Mouse (Mus musculus): ENCODE results near the gene Pllp. TPM values are rescaled to one million over a fixed set of nuclear protein-coding genes. Genes with fewer than 3 reads are reported as not detected.

The Pllp gene
- polyA plus RNA-seq, 1 experiment from 2014 or later: 79.4 TPM

DNA sequence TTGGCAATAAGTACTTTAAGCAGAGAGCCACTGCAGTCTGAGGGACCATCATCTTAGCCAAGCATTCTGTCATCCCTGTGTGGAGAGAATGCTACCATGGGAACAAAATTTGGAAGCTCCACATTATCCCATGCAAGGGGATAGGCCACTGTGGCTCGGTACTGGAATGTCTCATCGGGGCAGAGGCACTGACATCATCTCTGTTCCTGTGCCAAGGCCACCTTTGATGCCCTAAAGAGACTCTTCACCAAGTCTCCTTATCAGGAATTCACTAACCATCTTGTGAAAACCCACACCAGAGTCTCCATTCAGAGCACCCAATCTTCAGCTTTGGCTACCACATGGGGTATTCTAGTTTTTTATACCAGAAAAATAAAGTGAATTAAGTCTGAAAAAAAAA is 54.9 kb downstream of the Pllp start:
- Histone ChIP-seq H3K4me3 (replicated peaks) (no peak overlapping the region), H3K4me1 (no peaks in the 10 kb centered on the region), H3K9me3 (no peaks in the 10 kb centered on the region), H3K36me3 (peaks cover 35% of the 10 kb centered on the region), H3K4me2 (no peak overlapping the region), H3K27ac (no peak overlapping the region), H3K9ac (no peak overlapping the region), H3K27me3 (replicated peaks) (no peaks in the 10 kb centered on the region)
- ATAC-seq (ENCODE audit: insufficient read depth, low FRiP score, low read depth): no peak
- 99% methylated on average over 2 of the region's 2 CpGs for WGBS

- no peak overlapping the region for H3K4me2 ChIP-seq
- no peak overlapping the region for H3K27ac ChIP-seq
- H3K9me3 ChIP-seq: no peaks in the 10 kb centered on the region
- H3K4me1 ChIP-seq: no peaks in the 10 kb centered on the region
- H3K9ac ChIP-seq: no peak overlapping the region
- peaks cover 23% of the 10 kb centered on the region for H3K36me3 ChIP-seq
- no peaks in the 10 kb centered on the region for H3K27me3 ChIP-seq (replicated peaks)
- H3K4me3 ChIP-seq (replicated peaks): no peak overlapping the region
- peak; percentile 60; the same call in 1 of the 2 replicates for ATAC-seq (ENCODE audit: insufficient read depth, low FRiP score, low read depth)
Observed at GRCm38 (mm10) chr8:94634211-94634610, 61.9 kb downstream of the Pllp start.

DNA sequence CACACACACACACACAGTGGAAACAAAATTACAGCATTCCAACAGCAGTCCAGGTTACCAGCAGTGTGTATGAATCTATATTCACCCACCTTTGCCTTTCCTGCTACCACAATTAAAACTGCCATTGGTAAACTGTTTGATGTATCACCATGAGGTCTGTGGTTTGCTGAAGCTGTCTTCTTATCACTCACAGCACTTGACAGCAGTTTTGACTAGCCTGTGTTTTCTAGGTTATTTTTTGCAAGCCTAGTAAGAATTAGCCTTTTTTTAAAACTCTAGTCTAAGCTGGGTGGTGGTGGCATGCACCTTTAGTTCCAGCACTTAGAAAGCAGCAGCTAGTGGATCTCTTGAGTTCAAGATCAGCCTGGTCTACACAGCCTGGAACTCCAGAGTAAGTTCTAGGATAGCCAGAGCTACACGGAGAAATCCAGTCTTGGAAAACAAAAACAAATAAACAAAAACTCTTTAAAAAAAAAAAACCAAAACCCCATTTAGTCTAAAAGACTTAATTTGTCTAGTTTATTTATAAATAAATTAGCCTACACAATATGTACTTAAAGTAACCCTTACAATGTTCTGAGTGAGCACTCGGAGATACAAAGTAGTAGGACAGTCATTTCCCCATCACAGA is 62.4 kb downstream of the Pllp start:
- H3K9ac ChIP-seq: no peak overlapping the region
- ATAC-seq (ENCODE audit: insufficient read depth, low FRiP score, low read depth): no peak
- no peak overlapping the region for H3K27ac ChIP-seq
- H3K9me3 ChIP-seq: no peaks in the 10 kb centered on the region
- H3K4me1 ChIP-seq: no peaks in the 10 kb centered on the region
- WGBS: 85% methylated on average over 2 of the region's 2 CpGs
- H3K27me3 ChIP-seq (replicated peaks): no peaks in the 10 kb centered on the region
- no peak overlapping the region for H3K4me3 ChIP-seq (replicated peaks)
- peaks cover 20% of the 10 kb centered on the region for H3K36me3 ChIP-seq
- H3K4me2 ChIP-seq: no peak overlapping the region

Other genes starting within 250 kb of the Pllp start
- 10.6 TPM in 2 replicates for gene Cpne2, start 163.3 kb downstream of the Pllp start, polyA plus RNA-seq (2015; fragmentation: Nextera tagmentation; extraction: Ambion mirVana)
- gene Rspry1, start 94.3 kb downstream of the Pllp start, polyA plus RNA-seq (2015; fragmentation: Nextera tagmentation; extraction: Ambion mirVana): 33.0 and 34.9 TPM in 2 replicates
- 55.6 and 61.6 TPM in 2 replicates for gene Fam192a, start 94.3 kb downstream of the Pllp start, polyA plus RNA-seq (2015; fragmentation: Nextera tagmentation; extraction: Ambion mirVana)
- 129 and 137 TPM in 2 replicates for gene Arl2bp, start 29.7 kb downstream of the Pllp start, polyA plus RNA-seq (2015; fragmentation: Nextera tagmentation; extraction: Ambion mirVana)
- not detected in 2 replicates for gene Ccl22, start 49.3 kb upstream of the Pllp start, polyA plus RNA-seq (2015; fragmentation: Nextera tagmentation; extraction: Ambion mirVana)
- gene Cx3cl1, start 75.7 kb upstream of the Pllp start, polyA plus RNA-seq (2015; fragmentation: Nextera tagmentation; extraction: Ambion mirVana): 10.1 and 14.3 TPM in 2 replicates
- 0.39 TPM in 1 of 2 replicates, not detected in the other for gene Ccl17, start 114.2 kb upstream of the Pllp start, polyA plus RNA-seq (2015; fragmentation: Nextera tagmentation; extraction: Ambion mirVana)
- 75.8 and 84.2 TPM in 2 replicates for gene Coq9, start 142.0 kb upstream of the Pllp start, polyA plus RNA-seq (2015; fragmentation: Nextera tagmentation; extraction: Ambion mirVana)
- 89.4 and 91.5 TPM in 2 replicates for gene Ciapin1, start 142.1 kb upstream of the Pllp start, polyA plus RNA-seq (2015; fragmentation: Nextera tagmentation; extraction: Ambion mirVana)
- gene Polr2c, start 161.2 kb upstream of the Pllp start, polyA plus RNA-seq (2015; fragmentation: Nextera tagmentation; extraction: Ambion mirVana): 133 and 134 TPM in 2 replicates
- 26.9 and 29.8 TPM in 2 replicates for gene Dok4, start 180.1 kb upstream of the Pllp start, polyA plus RNA-seq (2015; fragmentation: Nextera tagmentation; extraction: Ambion mirVana)
- gene Ccdc102a, start 221.8 kb upstream of the Pllp start, polyA plus RNA-seq (2015; fragmentation: Nextera tagmentation; extraction: Ambion mirVana): 25.8 and 26.5 TPM in 2 replicates
- gene Adgrg5, start 227.4 kb upstream of the Pllp start, polyA plus RNA-seq (2015; fragmentation: Nextera tagmentation; extraction: Ambion mirVana): 0.59 and 0.65 TPM in 2 replicates